Mouse (Mus musculus): ENCODE measurements at regions not wholly inside any gene's neighbourhood (a gene's known extent, or its start where the extent isn't known, plus 50 kb on each side); places are given as distances from the start of the nearest gene placed in this dataset.

GRCm38 (mm10) chr13:44232716-44233051, 448.1 kb downstream of the Cd83 start:
- TF ChIP-seq CTCF (IDR thresholded peaks at IDR 0.05; ENCODE audit: extremely low read depth, insufficient read depth, low read length) (no peak), POLR2A (IDR thresholded peaks at IDR 0.05; ENCODE audit: extremely low read depth, insufficient read depth, low read length) (no peak)
